Mouse (Mus musculus) CH12.LX (cell line): Measurements from ENCODE around the gene Car5a.

ENCODE experiments used
- CHD2 ChIP-seq: IDR thresholded peaks from 2 replicates; pipeline ENCODE4 v1.6.1; 2011; ENCODE audit warnings: low read length, improper control_type of control experiment
- CTCF ChIP-seq, 2 experiments: IDR thresholded peaks in 1 of 2; conservative IDR thresholded peaks in 1 of 2; 2 replicates each; pipeline ENCODE4 v1.5.1; 2011 to 2012; ENCODE audit warnings: low read depth in 2 of 2, low read length in 2 of 2, improper control_type of control experiment in 1 of 2, inconsistent platforms in 1 of 2, mild to moderate bottlenecking in 1 of 2, moderate library complexity in 1 of 2
- EP300 ChIP-seq: IDR thresholded peaks from 2 replicates; pipeline ENCODE4 v1.6.1; 2011; ENCODE audit warnings: low read length, improper control_type of control experiment
- HCFC1 ChIP-seq: IDR thresholded peaks from 2 replicates; pipeline ENCODE4 v1.6.1; 2012; ENCODE audit warnings: low read depth, mild to moderate bottlenecking, inconsistent platforms, low read length, improper control_type of control experiment
- KAT2A ChIP-seq: IDR thresholded peaks from 2 replicates; pipeline ENCODE4 v1.6.1; 2012; ENCODE audit warnings: low read length, improper control_type of control experiment, inconsistent platforms; ENCODE audit not compliant: insufficient replicate concordance
- POLR2A ChIP-seq: IDR thresholded peaks from 2 replicates; pipeline ENCODE4 v1.6.1; 2011; ENCODE audit warnings: low read depth, mild to moderate bottlenecking, improper control_type of control experiment, low read length
- ZC3H11A ChIP-seq: IDR thresholded peaks from 2 replicates; pipeline ENCODE4 v1.6.1; 2012; ENCODE audit warnings: low read depth, mild to moderate bottlenecking, inconsistent platforms, low read length, improper control_type of control experiment

- no peak for TF ChIP-seq EP300
- TF ChIP-seq CHD2: no peak
- TF ChIP-seq ZC3H11A: no peak
- TF ChIP-seq CTCF (conservative IDR thresholded peaks at IDR 0.05 in 1 of 2, IDR thresholded peaks at IDR 0.05 in 1 of 2; ENCODE audit: low read depth in 2 of 2, low read length in 2 of 2): no peak
- no peak for TF ChIP-seq HCFC1
- TF ChIP-seq KAT2A: no peak
- no peak for TF ChIP-seq POLR2A
These were observed 63.9 kb downstream of the Car5a start for GRCm38 (mm10) chr8:121880818-121881217.
